Mouse (Mus musculus): ENCODE data around the gene D330045A20Rik. TPM values are rescaled to one million over a fixed set of nuclear protein-coding genes. Genes with fewer than 3 reads are reported as not detected.
"Not testable (repeated sequence)": the region's sequence is repeated elsewhere in the genome, so short reads cannot be mapped to it uniquely, and the experiment has no call there.

Gene D330045A20Rik
- polyA plus RNA-seq, 1 experiment from 2014 or later, result 1.5 TPM

DNA sequence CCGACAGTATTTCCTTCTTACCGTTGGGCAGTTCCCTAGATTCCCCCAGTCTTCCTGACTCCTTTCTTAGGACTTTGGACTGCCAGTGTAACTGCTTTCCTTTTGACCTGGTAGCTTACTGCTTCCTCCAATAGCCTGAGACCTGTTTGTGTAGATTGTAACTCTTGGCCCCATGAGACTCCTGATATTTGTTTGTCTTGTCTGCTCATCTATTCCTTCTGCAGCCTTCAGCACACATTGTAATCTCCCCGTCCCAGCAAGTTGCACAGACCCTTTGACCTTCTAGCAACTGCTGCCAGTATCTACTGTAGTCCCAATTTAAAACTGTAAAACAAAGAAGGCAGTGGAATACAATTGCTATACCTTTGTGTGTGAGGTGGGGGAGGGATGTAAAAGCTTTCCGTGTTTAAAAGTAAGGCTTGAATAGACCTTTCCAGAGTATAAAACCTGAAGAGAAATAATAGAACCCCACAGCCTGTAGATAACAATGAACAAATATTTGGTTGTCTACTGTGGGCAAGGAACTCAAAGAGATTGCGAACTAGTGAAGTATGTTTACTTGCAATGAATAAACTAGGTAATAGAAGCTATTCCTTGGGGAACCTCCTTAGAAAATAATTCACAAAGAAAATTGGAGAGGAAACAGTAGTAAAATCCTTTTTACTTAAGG is 82.2 kb downstream of the D330045A20Rik start:
- no peaks in the 10 kb centered on the region for H3K4me1 ChIP-seq (replicated peaks; ENCODE audit: control insufficient read depth, insufficient read depth, low read length)
- no peak overlapping the region for H3K27ac ChIP-seq (ENCODE audit: low read length)
- no peaks in the 10 kb centered on the region for H3K9me3 ChIP-seq (ENCODE audit: control insufficient read depth, low read length)
- no peak overlapping the region for H3K4me3 ChIP-seq (replicated peaks; ENCODE audit: low read length)
- no peaks in the 10 kb centered on the region for H3K27me3 ChIP-seq (replicated peaks; ENCODE audit: control insufficient read depth, insufficient read depth, low read length)
- no peak for ATAC-seq
- H3K36me3 ChIP-seq (ENCODE audit: control insufficient read depth, insufficient read depth), result no peaks in the 10 kb centered on the region
- 76% methylated on average over 5 of the region's 5 CpGs for WGBS
- no peak overlapping the region for H3K4me2 ChIP-seq (ENCODE audit: low read length)
- H3K9ac ChIP-seq (replicated peaks; ENCODE audit: low read depth, low read length), result no peak overlapping the region

DNA sequence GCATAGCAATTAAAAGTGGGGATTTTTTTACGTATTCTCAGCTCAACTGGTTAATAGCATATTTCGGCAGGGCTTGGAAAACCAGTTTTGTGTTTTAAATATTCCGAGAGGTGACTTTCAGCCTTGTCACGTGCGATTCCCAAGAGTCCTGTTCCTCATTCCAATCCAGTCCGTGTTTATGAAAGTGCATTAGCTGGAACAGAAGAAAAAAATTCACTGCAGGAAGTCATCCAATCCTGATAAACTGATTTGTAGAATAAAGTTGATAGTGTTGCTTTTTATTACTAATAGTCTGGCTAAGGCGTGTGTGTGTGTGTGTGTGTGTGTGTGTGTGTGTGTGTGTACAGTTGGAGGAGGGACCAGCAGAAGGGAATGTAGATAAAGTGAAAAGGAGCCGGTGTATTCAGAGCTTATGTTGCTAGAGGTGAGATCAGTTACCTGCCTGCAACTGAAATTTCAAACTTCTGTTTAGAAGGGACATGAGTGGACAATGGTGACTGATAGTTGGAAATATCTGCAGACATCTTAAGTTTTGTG is 82.8 kb downstream of the D330045A20Rik start, which contains the start of gene Rnf128:
TSS of gene Rnf128 (plus strand) at position 392 of the 537 bp plus-strand sequence.
- H3K27ac ChIP-seq (ENCODE audit: low read length), result no peak within 1 kb of the TSS
- H3K9ac ChIP-seq (replicated peaks; ENCODE audit: low read depth, low read length), result no peak within 1 kb of the TSS
- ATAC-seq, result no peak
- no peak within 1 kb of the TSS for H3K4me2 ChIP-seq (ENCODE audit: low read length)
- H3K36me3 ChIP-seq (ENCODE audit: control insufficient read depth, insufficient read depth), result no peaks in the 10 kb centered on the region
- no peaks in the 10 kb centered on the region for H3K9me3 ChIP-seq (ENCODE audit: control insufficient read depth, low read length)
- 82% methylated on average over 8 of the region's 8 CpGs for WGBS
- H3K27me3 ChIP-seq (replicated peaks; ENCODE audit: control insufficient read depth, insufficient read depth, low read length), result no peaks in the 10 kb centered on the region
- H3K4me1 ChIP-seq (replicated peaks; ENCODE audit: control insufficient read depth, insufficient read depth, low read length), result no peaks in the 10 kb centered on the region
- H3K4me3 ChIP-seq (replicated peaks; ENCODE audit: low read length), result no peak within 1 kb of the TSS

DNA sequence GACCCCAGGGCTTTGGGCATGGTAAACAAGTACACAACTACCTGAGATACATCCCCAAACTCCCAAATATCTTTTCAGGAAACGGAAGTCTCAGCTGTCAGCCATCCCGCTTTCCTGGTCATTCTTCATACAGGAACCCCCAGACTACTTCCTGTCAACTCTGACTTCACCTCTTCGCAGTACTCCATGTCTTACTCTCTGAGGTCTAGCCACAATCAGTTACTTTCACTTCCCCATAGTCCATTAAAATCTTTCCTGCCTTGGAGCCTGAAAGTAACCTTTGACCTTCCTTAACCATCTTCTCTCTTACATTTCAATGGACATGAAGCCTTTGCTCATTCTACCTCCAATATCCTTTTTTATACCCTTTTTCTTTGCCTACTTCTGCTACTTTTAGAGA is 89.9 kb downstream of the D330045A20Rik start:
- no peaks in the 10 kb centered on the region for H3K9me3 ChIP-seq (ENCODE audit: control insufficient read depth, low read length)
- H3K4me2 ChIP-seq (ENCODE audit: low read length), result no peak overlapping the region
- H3K4me3 ChIP-seq (replicated peaks; ENCODE audit: low read length), result no peak overlapping the region
- H3K36me3 ChIP-seq (ENCODE audit: control insufficient read depth, insufficient read depth), result no peaks in the 10 kb centered on the region
- WGBS, result 83% methylated on average over 3 of the region's 3 CpGs
- no peaks in the 10 kb centered on the region for H3K4me1 ChIP-seq (replicated peaks; ENCODE audit: control insufficient read depth, insufficient read depth, low read length)
- H3K27me3 ChIP-seq (replicated peaks; ENCODE audit: control insufficient read depth, insufficient read depth, low read length), result no peaks in the 10 kb centered on the region
- ATAC-seq, result no peak
- no peak overlapping the region for H3K9ac ChIP-seq (replicated peaks; ENCODE audit: low read depth, low read length)
- H3K27ac ChIP-seq (ENCODE audit: low read length), result no peak overlapping the region

DNA sequence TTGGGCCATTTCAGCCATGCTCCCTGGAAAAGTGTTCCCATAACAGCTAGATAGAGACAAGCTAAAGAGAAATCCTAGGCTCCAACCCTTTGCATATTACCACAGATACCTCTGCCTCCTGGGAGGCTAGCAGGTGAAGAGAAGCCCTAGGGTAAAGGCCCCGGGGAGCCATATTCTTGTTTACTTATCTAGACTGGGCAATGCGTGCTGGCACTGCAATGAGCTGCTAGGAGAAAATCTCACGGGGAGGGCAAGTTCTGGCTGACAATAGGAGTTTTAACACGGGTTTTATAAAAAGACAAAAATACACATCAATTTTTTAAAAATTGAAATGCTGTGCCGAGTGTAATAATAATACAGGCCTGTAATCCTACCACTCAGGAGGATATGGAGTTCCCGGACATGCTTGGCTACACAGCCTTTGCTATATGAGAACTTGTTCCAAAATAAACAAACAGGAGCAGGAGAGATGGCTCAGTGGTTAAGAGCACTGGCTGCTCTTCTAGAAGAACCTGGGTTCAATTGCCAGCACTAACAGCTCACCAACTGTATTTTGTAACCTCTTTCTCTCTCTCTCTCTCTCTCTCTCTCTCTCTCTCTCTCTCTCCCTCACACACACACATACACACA is 98.6 kb downstream of the D330045A20Rik start:
- WGBS, result 78% methylated on average over 6 of the region's 6 CpGs
- Histone ChIP-seq H3K9me3 (ENCODE audit: control insufficient read depth, low read length) (no peaks in the 10 kb centered on the region), H3K4me2 (ENCODE audit: low read length) (no peak overlapping the region), H3K27me3 (replicated peaks; ENCODE audit: control insufficient read depth, insufficient read depth, low read length) (no peaks in the 10 kb centered on the region), H3K9ac (replicated peaks; ENCODE audit: low read depth, low read length) (no peak overlapping the region), H3K4me1 (replicated peaks; ENCODE audit: control insufficient read depth, insufficient read depth, low read length) (no peaks in the 10 kb centered on the region), H3K27ac (ENCODE audit: low read length) (no peak overlapping the region), H3K4me3 (replicated peaks; ENCODE audit: low read length) (no peak overlapping the region), H3K36me3 (ENCODE audit: control insufficient read depth, insufficient read depth) (no peaks in the 10 kb centered on the region)
- no peak for ATAC-seq

DNA sequence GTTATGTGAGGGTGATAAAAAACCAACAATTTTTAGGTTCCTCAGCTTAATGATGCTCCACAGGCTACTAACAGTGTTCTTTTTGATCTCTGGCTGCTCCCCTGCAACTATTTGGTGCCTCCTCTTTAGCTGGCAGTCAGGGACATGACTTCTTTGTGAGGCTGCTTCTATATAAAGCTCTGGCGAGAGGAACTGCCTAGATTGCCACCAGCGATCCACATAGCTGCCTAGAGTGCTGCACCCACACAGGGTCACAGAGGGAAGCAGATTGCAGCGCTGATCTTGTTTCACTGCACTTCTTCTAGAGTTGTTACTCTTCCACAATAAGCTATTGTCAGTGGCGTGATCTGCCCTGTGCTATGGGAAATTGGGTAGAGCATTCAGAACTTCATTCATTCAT is 103.4 kb downstream of the D330045A20Rik start:
- no peak overlapping the region for H3K4me2 ChIP-seq (ENCODE audit: low read length)
- no peak overlapping the region for H3K27ac ChIP-seq (ENCODE audit: low read length)
- H3K9me3 ChIP-seq (ENCODE audit: control insufficient read depth, low read length), result no peaks in the 10 kb centered on the region
- H3K4me3 ChIP-seq (replicated peaks; ENCODE audit: low read length), result no peak overlapping the region
- no peaks in the 10 kb centered on the region for H3K4me1 ChIP-seq (replicated peaks; ENCODE audit: control insufficient read depth, insufficient read depth, low read length)
- H3K9ac ChIP-seq (replicated peaks; ENCODE audit: low read depth, low read length), result no peak overlapping the region
- ATAC-seq, result no peak
- H3K36me3 ChIP-seq (ENCODE audit: control insufficient read depth, insufficient read depth), result no peaks in the 10 kb centered on the region
- H3K27me3 ChIP-seq (replicated peaks; ENCODE audit: control insufficient read depth, insufficient read depth, low read length), result no peaks in the 10 kb centered on the region
- WGBS, result 45% methylated on average over 4 of the region's 4 CpGs

DNA sequence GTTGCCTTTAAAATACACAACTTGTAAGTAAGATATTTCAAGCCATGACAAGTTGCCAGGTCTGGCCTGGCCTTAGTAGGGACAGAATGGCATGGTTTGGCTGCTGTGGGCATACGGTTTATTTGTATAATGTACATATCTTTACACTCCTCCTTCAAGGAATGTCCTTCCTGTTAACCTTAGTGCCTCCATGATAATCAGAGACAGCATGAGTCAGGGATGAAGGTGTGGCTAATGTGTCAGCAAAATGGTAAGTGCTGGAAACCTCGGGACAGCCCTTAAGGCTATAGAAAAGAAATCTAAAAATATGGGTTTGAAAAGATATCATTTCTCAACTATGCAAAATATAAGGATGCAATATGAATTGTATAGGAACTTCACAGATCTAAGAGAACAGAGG is 106.5 kb downstream of the D330045A20Rik start:
- 85% methylated on average over 2 of the region's 2 CpGs for WGBS
- not testable (repeated sequence) for H3K27me3 ChIP-seq (replicated peaks; ENCODE audit: control insufficient read depth, insufficient read depth, low read length); H3K27ac ChIP-seq (ENCODE audit: low read length); H3K9ac ChIP-seq (replicated peaks; ENCODE audit: low read depth, low read length); H3K9me3 ChIP-seq (ENCODE audit: control insufficient read depth, low read length); H3K4me3 ChIP-seq (replicated peaks; ENCODE audit: low read length); H3K36me3 ChIP-seq (ENCODE audit: control insufficient read depth, insufficient read depth); H3K4me2 ChIP-seq (ENCODE audit: low read length); ATAC-seq; H3K4me1 ChIP-seq (replicated peaks; ENCODE audit: control insufficient read depth, insufficient read depth, low read length)

DNA sequence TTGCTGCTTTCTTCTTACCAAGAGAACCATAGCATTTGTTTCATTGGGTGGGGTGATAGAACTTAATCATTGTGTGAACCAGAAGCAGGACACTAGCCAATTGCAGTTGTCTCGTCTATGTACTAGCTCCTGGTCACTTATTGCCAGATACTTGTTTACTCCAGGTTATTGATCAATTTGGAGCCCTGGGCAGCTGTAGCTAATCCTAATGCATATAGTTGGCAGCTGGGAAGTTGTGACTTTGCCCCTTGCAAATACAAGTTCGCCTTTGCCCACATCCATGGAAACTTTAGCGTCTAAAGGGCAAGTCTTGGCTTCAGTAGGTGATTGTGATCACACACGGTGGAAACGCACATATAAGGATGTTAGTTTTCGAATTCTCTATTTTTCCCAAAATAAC is 116.2 kb downstream of the D330045A20Rik start:
- no peak overlapping the region for H3K27ac ChIP-seq (ENCODE audit: low read length)
- H3K9ac ChIP-seq (replicated peaks; ENCODE audit: low read depth, low read length), result no peak overlapping the region
- ATAC-seq, result no peak
- H3K4me3 ChIP-seq (replicated peaks; ENCODE audit: low read length), result no peak overlapping the region
- no peaks in the 10 kb centered on the region for H3K27me3 ChIP-seq (replicated peaks; ENCODE audit: control insufficient read depth, insufficient read depth, low read length)
- no peaks in the 10 kb centered on the region for H3K36me3 ChIP-seq (ENCODE audit: control insufficient read depth, insufficient read depth)
- H3K9me3 ChIP-seq (ENCODE audit: control insufficient read depth, low read length), result no peaks in the 10 kb centered on the region
- 82% methylated on average over 6 of the region's 6 CpGs for WGBS
- no peak overlapping the region for H3K4me2 ChIP-seq (ENCODE audit: low read length)
- H3K4me1 ChIP-seq (replicated peaks; ENCODE audit: control insufficient read depth, insufficient read depth, low read length), result no peaks in the 10 kb centered on the region

Other genes with a start within 250 kb of the D330045A20Rik start
- not detected in 2 replicates for gene Trap1a, start 146.7 kb upstream of the D330045A20Rik start, polyA plus RNA-seq (2015; fragmentation: Nextera tagmentation; extraction: Ambion mirVana)
- gene Rnf128, start 82.9 kb downstream of the D330045A20Rik start, polyA plus RNA-seq (2015; fragmentation: Nextera tagmentation; extraction: Ambion mirVana), result 4.1 TPM in 2 replicates
- gene Tbc1d8b, start 204.6 kb downstream of the D330045A20Rik start, polyA plus RNA-seq (2015; fragmentation: Nextera tagmentation; extraction: Ambion mirVana), result 0.76 and 1.3 TPM in 2 replicates
- gene Gm15013, start 234.1 kb downstream of the D330045A20Rik start, polyA plus RNA-seq (2015; fragmentation: Nextera tagmentation; extraction: Ambion mirVana), result 0.32 TPM in 1 of 2 replicates, not detected in the other

All from forebrain, embryonic 16.5 days (tissue).